Mouse (Mus musculus) forebrain, embryonic 14.5 days (tissue): ENCODE results near the gene Aqp11. TPM values are rescaled to one million over a fixed set of nuclear protein-coding genes. Genes with fewer than 3 reads are reported as not detected.

Experiments used
- ATAC-seq: fragments of 200-750 bp; cut with Nextera tagmentation; 2 replicates; pipeline ENCODE4 v1.8.0; 2017; ENCODE audit warnings: mild to moderate bottlenecking, moderate library complexity
- DNase-seq: peaks from one replicate; pipeline ENCODE4 v3.0.0-alpha.2; 2015; ENCODE audit warnings: low spot score
- H3K27ac ChIP-seq: fragments of 300-500 bp; sonication (generic); 2 replicates; pipeline ENCODE4 v1.5.1; 2014; ENCODE audit warnings: low read depth, mild to moderate bottlenecking, control low read depth, low read length, moderate library complexity
- H3K27me3 ChIP-seq: fragments of 300-500 bp; sonication (generic); replicated peaks from 2 replicates; pipeline ENCODE4 v1.6.1; 2014; ENCODE audit warnings: low read length, control low read depth, mixed read lengths; ENCODE audit not compliant: control insufficient read depth, insufficient read depth
- H3K36me3 ChIP-seq: fragments of 300-500 bp; sonication (generic); 2 replicates; pipeline ENCODE4 v1.6.1; 2014; ENCODE audit warnings: low read length, control low read depth; ENCODE audit not compliant: control insufficient read depth, insufficient read depth
- H3K4me1 ChIP-seq: fragments of 300-500 bp; sonication (generic); 2 replicates; pipeline ENCODE4 v1.6.1; 2014; ENCODE audit warnings: antibody characterized with exemption, low read length, control low read depth; ENCODE audit not compliant: control insufficient read depth, insufficient read depth
- H3K4me2 ChIP-seq: fragments of 300-500 bp; sonication (generic); 2 replicates; pipeline ENCODE4 v1.6.1; 2014; ENCODE audit warnings: mild to moderate bottlenecking, control low read depth, low read length
- H3K4me3 ChIP-seq: fragments of 300-500 bp; sonication (generic); 2 replicates; pipeline ENCODE4 v1.5.1; 2014; ENCODE audit warnings: low read depth, low read length, control low read depth
- H3K9ac ChIP-seq: fragments of 300-500 bp; sonication (generic); 2 replicates; pipeline ENCODE4 v1.6.1; 2014; ENCODE audit warnings: mild to moderate bottlenecking, low read length, control low read depth, moderate library complexity
- H3K9me3 ChIP-seq: fragments of 300-500 bp; sonication (generic); replicated peaks from 2 replicates; pipeline ENCODE4 v1.6.1; 2016; ENCODE audit warnings: low read length, control low read depth, mixed read lengths; ENCODE audit not compliant: control insufficient read depth
- WGBS: fragments of 180-500 bp; shearing (Covaris S2); extraction: QIAGEN DNeasy Blood & Tissue Kit; methylation state at CpG from one replicate; pipeline ENCODE4 v1.1.7; 2014; 5-methylcytosine and 5-hydroxymethylcytosine counted together
- polyA plus RNA-seq: library from polyadenylated mRNA; unstranded; fragments of >200 nt; fragmentation: Nextera tagmentation; extraction: Ambion mirVana; gene quantifications from 2 replicates; pipeline ENCODE4 v1.2.1, GENCODE M21; 2014

The Aqp11 gene
- polyA plus RNA-seq, 1 experiment from 2014 or later: 9.3 TPM

DNA sequence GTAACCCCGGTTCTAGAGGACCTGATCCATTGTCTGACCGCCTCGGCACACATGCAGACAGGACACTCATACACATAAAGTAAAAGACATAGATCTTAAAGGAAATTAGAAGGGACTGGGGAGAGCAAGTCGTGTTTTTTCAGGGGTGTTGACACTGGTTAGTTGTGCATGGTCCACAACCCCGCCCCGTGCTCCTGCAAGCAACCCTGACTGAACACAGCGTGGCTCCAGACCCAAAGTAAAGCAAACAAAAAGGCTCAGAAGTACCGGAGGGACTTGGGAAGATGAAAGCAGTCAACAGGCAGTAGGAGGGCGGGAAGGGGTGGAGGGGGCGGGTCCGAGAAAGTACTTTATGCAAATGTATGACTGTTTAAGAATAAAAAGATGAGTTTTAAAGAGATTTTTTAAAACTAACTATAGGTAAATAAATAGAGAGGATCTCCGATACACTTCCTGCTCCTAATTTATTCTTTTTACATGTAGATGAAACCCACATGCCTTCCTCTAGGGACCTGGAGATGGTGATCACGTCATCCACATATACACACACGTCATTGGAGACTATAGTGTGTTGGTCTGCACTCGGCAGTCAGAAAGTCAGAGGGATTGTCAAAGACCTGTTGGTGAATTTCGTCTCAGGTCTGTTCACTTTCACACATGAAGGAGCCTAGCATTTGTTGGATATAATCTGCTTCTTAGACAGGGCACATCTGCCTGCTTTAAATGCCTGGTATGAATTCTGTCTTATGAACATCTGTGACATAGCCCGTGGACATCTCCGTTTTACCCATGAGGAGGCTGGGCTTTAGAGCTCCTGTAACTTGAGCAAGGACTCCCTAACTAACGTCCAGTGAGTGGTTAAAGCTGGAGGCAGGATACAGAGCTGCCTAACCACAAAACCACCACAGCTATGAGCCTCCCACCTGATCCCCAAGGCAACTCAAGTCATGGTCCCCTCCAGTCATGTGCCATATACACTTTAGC, 11.4 kb upstream of the Aqp11 start:
- Histone ChIP-seq H3K36me3 (no peaks in the 10 kb centered on the region), H3K4me1 (peaks cover 2% of the 10 kb centered on the region; the same call in 1 of the 2 replicates), H3K4me2 (peak overlapping the region; percentile 31), H3K4me3 (no peak overlapping the region), H3K9ac (no peak overlapping the region), H3K9me3 (no peaks in the 10 kb centered on the region), H3K27ac (no peak overlapping the region), H3K27me3 (no peaks in the 10 kb centered on the region)
- DNase-seq (no peak), ATAC-seq (no peak)
- 25% methylated on average over 19 of the region's 19 CpGs for WGBS

DNA sequence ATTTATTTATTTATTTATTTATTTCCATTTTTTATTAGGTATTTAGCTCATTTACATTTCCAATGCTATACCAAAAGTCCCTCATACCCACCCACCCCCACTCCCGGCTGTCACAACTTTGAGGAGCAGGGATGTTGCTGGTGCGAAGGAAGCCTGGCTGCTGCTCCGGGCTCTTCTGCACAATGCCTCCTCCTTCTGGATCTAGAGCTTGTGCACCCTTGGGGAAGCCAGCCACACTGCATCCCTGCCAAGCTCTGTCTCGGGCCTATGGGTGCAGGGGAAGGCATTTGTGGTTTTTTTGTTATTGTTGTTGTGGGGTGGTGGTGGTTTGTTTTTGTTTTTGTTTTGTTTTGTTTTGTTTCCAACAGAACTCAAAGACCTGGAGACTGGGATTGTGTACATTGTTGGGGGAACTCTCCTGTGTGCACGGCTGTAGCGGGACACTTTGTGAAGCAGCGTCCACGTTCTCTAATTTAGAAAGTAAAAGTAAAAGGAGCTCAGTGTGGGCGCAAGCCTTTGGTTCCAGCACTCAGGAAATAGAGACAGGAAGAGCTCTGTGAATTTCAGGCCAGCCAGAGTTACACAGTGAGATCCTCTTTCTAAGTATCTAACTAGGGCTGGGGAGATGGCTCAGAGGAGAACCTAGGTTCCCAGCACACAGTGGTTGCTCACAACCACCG, 10.6 kb upstream of the Aqp11 start:
- Histone ChIP-seq H3K9me3 (no peaks in the 10 kb centered on the region), H3K4me2 (peak overlapping the region; percentile 31), H3K4me1 (peaks cover 2% of the 10 kb centered on the region; the same call in 1 of the 2 replicates), H3K36me3 (no peaks in the 10 kb centered on the region), H3K4me3 (no peak overlapping the region), H3K9ac (no peak overlapping the region), H3K27ac (no peak overlapping the region; the same call in 1 of the 2 replicates), H3K27me3 (no peaks in the 10 kb centered on the region)
- 52% methylated on average over 10 of the region's 10 CpGs for WGBS
- DNase-seq (no peak), ATAC-seq (peak; percentile 48)

DNA sequence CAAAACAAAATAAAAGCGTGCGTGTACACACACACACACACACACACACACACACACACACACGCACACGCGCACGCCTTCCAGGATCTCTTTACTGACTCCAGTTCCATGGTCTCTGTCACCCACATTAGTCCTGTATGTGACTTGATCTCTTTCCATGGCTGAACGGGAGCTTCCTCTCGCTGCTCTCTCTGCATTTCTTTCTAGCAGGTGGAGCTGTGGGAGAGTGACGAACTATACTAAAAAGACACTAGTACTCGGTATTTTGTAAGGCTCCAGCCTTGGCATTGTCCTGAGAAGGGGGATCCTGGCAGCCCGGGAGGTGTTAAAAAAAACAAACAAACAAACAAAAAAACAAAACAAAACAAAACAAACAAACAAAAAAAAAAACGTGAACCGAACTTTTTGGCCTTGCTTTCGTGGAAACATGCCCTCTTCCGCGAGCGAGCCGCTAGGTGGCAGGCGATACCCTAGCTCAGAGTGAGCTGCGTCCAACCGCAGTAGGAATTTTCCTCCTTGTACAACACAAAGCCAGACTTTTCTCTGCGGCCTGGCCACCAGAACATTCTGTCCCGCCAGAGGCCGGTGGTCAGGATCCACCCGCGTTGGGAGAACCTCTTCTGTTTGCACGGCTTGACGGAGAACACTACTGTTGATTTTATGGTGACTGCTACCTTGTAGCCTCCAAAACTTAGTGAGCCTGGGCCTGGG, 9.9 kb upstream of the Aqp11 start:
- H3K27me3 ChIP-seq: no peaks in the 10 kb centered on the region
- peaks cover 2% of the 10 kb centered on the region; the same call in 1 of the 2 replicates for H3K4me1 ChIP-seq
- no peak overlapping the region for H3K4me2 ChIP-seq
- H3K27ac ChIP-seq: no peak overlapping the region
- 27% methylated on average over 28 of the region's 28 CpGs for WGBS
- H3K36me3 ChIP-seq: no peaks in the 10 kb centered on the region
- H3K4me3 ChIP-seq: no peak overlapping the region
- no peak overlapping the region for H3K9ac ChIP-seq
- ATAC-seq: peak; percentile 78
- no peaks in the 10 kb centered on the region for H3K9me3 ChIP-seq
- DNase-seq: peak; percentile 91

DNA sequence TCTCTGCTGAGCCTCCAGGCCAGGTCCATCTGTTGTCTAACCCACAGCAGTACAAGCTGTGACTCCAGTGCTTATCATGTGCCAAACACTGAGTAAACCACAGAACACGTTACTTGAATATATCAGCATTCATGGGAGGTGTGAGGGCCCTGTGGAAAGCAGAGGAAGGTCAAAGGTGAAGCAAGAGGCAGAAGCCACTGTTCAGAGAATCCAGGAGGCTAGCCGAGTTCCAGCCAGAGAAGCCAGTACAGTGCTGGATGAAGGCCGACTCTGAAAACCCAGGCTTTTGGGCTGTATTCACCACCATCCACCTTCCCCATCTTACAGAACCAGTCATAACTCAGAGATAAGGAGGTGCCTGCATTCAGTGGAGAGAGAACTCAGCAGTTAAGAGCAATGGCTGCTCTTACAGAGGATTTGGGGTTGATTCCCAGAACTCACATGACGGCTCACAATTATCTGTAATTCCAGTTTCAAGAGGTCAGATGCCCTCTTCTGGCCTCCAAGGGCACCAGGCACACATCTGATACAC, 9.2 kb upstream of the Aqp11 start:
- Histone ChIP-seq H3K27me3 (no peaks in the 10 kb centered on the region), H3K9me3 (no peaks in the 10 kb centered on the region), H3K4me2 (no peak overlapping the region), H3K9ac (no peak overlapping the region), H3K27ac (no peak overlapping the region), H3K36me3 (no peaks in the 10 kb centered on the region), H3K4me3 (no peak overlapping the region), H3K4me1 (peaks cover 2% of the 10 kb centered on the region; the same call in 1 of the 2 replicates)
- DNase-seq (no peak), ATAC-seq (no peak)
- 79% methylated on average over 4 of the region's 4 CpGs for WGBS

- no peak overlapping the region for H3K9ac ChIP-seq
- no peak overlapping the region for H3K4me3 ChIP-seq
- no peaks in the 10 kb centered on the region for H3K27me3 ChIP-seq
- no peaks in the 10 kb centered on the region for H3K9me3 ChIP-seq
- no peak overlapping the region for H3K4me2 ChIP-seq
- H3K36me3 ChIP-seq: no peaks in the 10 kb centered on the region
- ATAC-seq (peak; percentile 59), DNase-seq (peak; percentile 84)
- WGBS: 15% methylated on average over 3 of the region's 3 CpGs
- peaks cover 2% of the 10 kb centered on the region; the same call in 1 of the 2 replicates for H3K4me1 ChIP-seq
- H3K27ac ChIP-seq: no peak overlapping the region
These were observed 7.2 kb upstream of the Aqp11 start for GRCm38 (mm10) chr7:97745299-97745698.

GRCm38 (mm10) chr7:97741756-97742291, 3.7 kb upstream of the Aqp11 start:
- Histone ChIP-seq H3K36me3 (no peaks in the 10 kb centered on the region), H3K4me1 (0 out of 2 replicates have a peak, but pooled peaks cover 3% of the 10 kb centered on the region), H3K4me3 (no peak overlapping the region), H3K9ac (no peak overlapping the region), H3K9me3 (no peaks in the 10 kb centered on the region), H3K27ac (no peak overlapping the region), H3K4me2 (no peak overlapping the region), H3K27me3 (no peaks in the 10 kb centered on the region)
- ATAC-seq (no peak), DNase-seq (no peak)
- WGBS: 0% methylated on average over 1 of the region's 1 CpGs

GRCm38 (mm10) chr7:97740948-97741347, 2.9 kb upstream of the Aqp11 start:
- ATAC-seq: no peak
- Histone ChIP-seq H3K9me3 (no peaks in the 10 kb centered on the region), H3K27me3 (no peaks in the 10 kb centered on the region), H3K27ac (no peak overlapping the region), H3K4me2 (no peak overlapping the region), H3K4me1 (peaks cover 3% of the 10 kb centered on the region; the same call in 1 of the 2 replicates), H3K4me3 (no peak overlapping the region), H3K36me3 (no peaks in the 10 kb centered on the region), H3K9ac (no peak overlapping the region)
- WGBS: 43% methylated on average over 10 of the region's 10 CpGs
- no peak for DNase-seq

DNA sequence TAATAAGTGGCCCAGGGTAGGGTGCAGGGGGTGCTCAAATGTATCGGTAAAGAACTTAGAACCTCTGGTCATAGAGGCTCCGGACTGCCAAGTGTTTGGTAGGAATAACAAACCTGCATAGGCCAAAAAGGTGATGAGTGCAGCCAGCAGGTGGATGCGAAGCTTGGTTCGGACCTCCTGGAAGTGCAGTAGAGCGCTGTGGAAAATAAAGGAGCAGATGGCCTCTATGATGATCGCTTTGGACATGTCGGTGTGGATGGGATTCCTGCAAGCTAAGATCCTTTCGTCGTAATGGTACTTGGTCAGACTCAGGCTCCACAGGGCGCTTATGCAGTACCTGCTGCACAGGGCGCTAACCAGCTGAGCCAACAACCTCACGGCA, 842 bp downstream of the Aqp11 start:
- Histone ChIP-seq H3K36me3 (no peaks in the 10 kb centered on the region), H3K4me1 (peaks cover 3% of the 10 kb centered on the region; the same call in 1 of the 2 replicates), H3K4me2 (peak overlapping the region; percentile 91), H3K27ac (no peak overlapping the region), H3K4me3 (peak overlapping the region; percentile 58), H3K9me3 (no peaks in the 10 kb centered on the region), H3K27me3 (no peaks in the 10 kb centered on the region), H3K9ac (peak overlapping the region; percentile 71)
- WGBS: 5% methylated on average over 12 of the region's 12 CpGs
- DNase-seq (no peak), ATAC-seq (no peak)
